Mouse (Mus musculus) spleen, adult 2 months (tissue): Measurements from ENCODE around the gene Hba-x.

Experiments used
- CTCF ChIP-seq: fragments of 200-500 bp; IDR thresholded peaks from 2 replicates; pipeline ENCODE4 v1.5.1; 2011; ENCODE audit warnings: mild to moderate bottlenecking, inconsistent platforms; ENCODE audit not compliant: insufficient read depth, insufficient read length, insufficient replicate concordance; ENCODE audit errors: extremely low read depth
- POLR2A ChIP-seq: fragments of 200-500 bp; IDR thresholded peaks from 2 replicates; pipeline ENCODE4 v1.6.1; 2011; ENCODE audit warnings: low read depth, low read length, inconsistent platforms

- TF ChIP-seq POLR2A (no peak), CTCF (no peak)
Observed at GRCm38 (mm10) chr11:32244064-32244463, 32.1 kb upstream of the Hba-x start.
